Mouse (Mus musculus): ENCODE results near the gene Tubb2b. TPM values are rescaled to one million over a fixed set of nuclear protein-coding genes. Genes with fewer than 3 reads are reported as not detected.
A peak's percentile ranks its signal among the peaks of the same experiment; 100 is the strongest.

Tubb2b gene
- polyA plus RNA-seq, 1 experiment from 2014 or later: 321 TPM

DNA sequence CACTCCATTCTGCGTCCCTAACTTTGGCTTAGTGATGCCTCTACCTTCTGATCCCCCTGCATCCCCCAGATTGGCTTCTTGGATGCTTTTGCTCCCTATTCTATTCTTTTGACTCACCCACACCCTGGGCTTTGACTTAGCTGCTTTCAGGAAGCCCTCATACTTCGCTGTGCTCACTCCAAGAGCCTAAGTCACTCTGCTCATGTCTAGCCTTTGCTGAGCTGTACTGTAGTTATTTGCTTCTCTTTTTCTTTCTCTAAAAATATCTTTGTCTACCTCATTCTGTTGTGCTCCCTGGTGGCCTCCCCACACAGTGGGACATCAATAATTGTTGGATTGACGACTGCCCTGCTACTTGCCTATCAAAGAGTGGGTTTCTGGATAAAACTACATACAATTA is 17.9 kb upstream of the Tubb2b start:
- Histone ChIP-seq H3K9ac (ENCODE audit: low read length) (peak overlapping the region; percentile 74), H3K27ac (ENCODE audit: low read depth, low read length) (peak overlapping the region; percentile 99), H3K4me2 (peak overlapping the region; percentile 62), H3K9me3 (ENCODE audit: control insufficient read depth, low read length) (no peaks in the 10 kb centered on the region), H3K4me1 (ENCODE audit: control insufficient read depth, insufficient read depth, low read length) (peaks cover 33% of the 10 kb centered on the region), H3K4me3 (ENCODE audit: low read depth, low read length) (peak overlapping the region; percentile 26; the same call in 1 of the 2 replicates), H3K27me3 (ENCODE audit: control insufficient read depth, insufficient read depth, low read length) (no peaks in the 10 kb centered on the region), H3K36me3 (ENCODE audit: control insufficient read depth, insufficient read depth, low read length) (no peaks in the 10 kb centered on the region)
- 50% methylated on average over 3 of the region's 3 CpGs for WGBS
- ATAC-seq (ENCODE audit: low FRiP score): no peak
- peak; percentile 85 for DNase-seq (ENCODE audit: low spot score, missing footprints)

DNA sequence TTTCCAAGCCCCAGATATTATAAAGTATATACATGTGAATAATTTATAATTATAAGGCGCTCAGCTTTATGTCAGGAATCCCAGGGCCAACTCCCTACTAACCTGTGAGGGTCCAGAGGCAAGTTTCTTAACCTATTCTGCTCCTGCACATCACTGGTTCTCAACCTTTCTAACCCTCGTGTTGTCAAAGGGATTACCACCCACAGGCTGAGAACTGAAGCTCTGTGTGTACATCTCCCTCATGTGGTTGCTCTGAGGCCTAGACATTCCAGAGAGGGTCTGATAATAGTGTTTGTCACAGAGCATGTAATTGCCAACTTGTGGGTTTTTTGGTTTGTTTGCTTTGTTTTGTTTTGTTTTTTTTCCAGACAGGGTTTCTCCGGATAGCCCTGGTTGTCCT is 16.6 kb upstream of the Tubb2b start:
- no peak overlapping the region for H3K4me3 ChIP-seq (ENCODE audit: low read depth, low read length)
- WGBS: 60% methylated on average over 3 of the region's 3 CpGs
- no peaks in the 10 kb centered on the region for H3K9me3 ChIP-seq (ENCODE audit: control insufficient read depth, low read length)
- H3K9ac ChIP-seq (ENCODE audit: low read length): no peak overlapping the region
- no peaks in the 10 kb centered on the region for H3K27me3 ChIP-seq (ENCODE audit: control insufficient read depth, insufficient read depth, low read length)
- peaks cover 33% of the 10 kb centered on the region for H3K4me1 ChIP-seq (ENCODE audit: control insufficient read depth, insufficient read depth, low read length)
- H3K27ac ChIP-seq (ENCODE audit: low read depth, low read length): no peak overlapping the region; the same call in 1 of the 2 replicates
- no peaks in the 10 kb centered on the region for H3K36me3 ChIP-seq (ENCODE audit: control insufficient read depth, insufficient read depth, low read length)
- DNase-seq (ENCODE audit: low spot score, missing footprints) (peak; percentile 84), ATAC-seq (ENCODE audit: low FRiP score) (no peak)
- H3K4me2 ChIP-seq: no peak overlapping the region

DNA sequence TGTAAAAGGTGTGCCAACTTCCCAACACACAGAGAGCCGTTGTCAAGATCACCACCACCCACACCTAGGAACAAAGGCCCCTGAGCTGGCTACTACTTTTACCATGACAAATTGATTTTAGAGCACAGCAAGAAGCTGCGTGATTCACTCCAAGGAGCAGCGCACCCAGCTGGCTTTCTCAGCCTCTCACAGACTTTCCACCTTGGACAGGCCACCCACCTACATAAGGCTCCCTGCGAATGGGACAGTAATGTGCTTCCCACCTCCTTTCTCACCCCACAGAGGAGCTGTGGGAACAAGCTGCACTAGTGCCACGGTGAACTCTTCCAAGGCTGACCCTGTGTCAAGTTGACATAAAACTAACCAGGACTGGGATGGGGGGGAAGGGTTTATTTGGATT is 13.1 kb upstream of the Tubb2b start:
- no peak overlapping the region for H3K9ac ChIP-seq (ENCODE audit: low read length)
- H3K27me3 ChIP-seq (ENCODE audit: control insufficient read depth, insufficient read depth, low read length): no peaks in the 10 kb centered on the region
- no peak overlapping the region for H3K4me2 ChIP-seq
- ATAC-seq (ENCODE audit: low FRiP score): peak; percentile 36; the same call in 1 of the 2 replicates
- WGBS: 40% methylated on average over 5 of the region's 5 CpGs
- H3K36me3 ChIP-seq (ENCODE audit: control insufficient read depth, insufficient read depth, low read length): no peaks in the 10 kb centered on the region
- H3K9me3 ChIP-seq (ENCODE audit: control insufficient read depth, low read length): no peaks in the 10 kb centered on the region
- H3K27ac ChIP-seq (ENCODE audit: low read depth, low read length): no peak overlapping the region
- peaks cover 13% of the 10 kb centered on the region for H3K4me1 ChIP-seq (ENCODE audit: control insufficient read depth, insufficient read depth, low read length)
- H3K4me3 ChIP-seq (ENCODE audit: low read depth, low read length): no peak overlapping the region
- DNase-seq (ENCODE audit: low spot score, missing footprints): no peak

DNA sequence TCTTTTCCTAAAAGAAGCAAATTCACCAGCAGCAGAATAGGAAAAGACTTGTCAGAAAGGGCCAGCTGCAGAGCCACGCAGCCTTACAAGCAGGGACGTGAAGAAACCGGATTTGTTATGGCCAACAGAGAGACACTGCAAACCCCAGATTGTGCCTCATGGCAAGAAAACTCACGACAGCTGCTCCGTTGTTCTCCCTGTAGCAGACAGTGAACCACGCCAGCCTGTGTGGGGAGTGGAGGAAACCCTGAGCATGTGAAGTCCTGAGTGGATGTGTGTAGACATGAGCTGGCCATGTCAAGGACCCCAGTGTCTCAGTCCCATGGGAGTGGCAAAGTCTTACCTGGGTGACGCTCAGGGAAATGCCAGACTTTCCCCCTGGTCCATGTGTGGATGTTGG is 6.3 kb upstream of the Tubb2b start:
- H3K4me2 ChIP-seq: no peak overlapping the region
- H3K27me3 ChIP-seq (ENCODE audit: control insufficient read depth, insufficient read depth, low read length): no peaks in the 10 kb centered on the region
- no peaks in the 10 kb centered on the region for H3K36me3 ChIP-seq (ENCODE audit: control insufficient read depth, insufficient read depth, low read length)
- H3K4me1 ChIP-seq (ENCODE audit: control insufficient read depth, insufficient read depth, low read length): peaks cover 20% of the 10 kb centered on the region
- peak overlapping the region; percentile 22; the same call in 1 of the 2 replicates for H3K9ac ChIP-seq (ENCODE audit: low read length)
- ATAC-seq (ENCODE audit: low FRiP score) (no peak), DNase-seq (ENCODE audit: low spot score, missing footprints) (no peak)
- H3K4me3 ChIP-seq (ENCODE audit: low read depth, low read length): no peak overlapping the region
- H3K9me3 ChIP-seq (ENCODE audit: control insufficient read depth, low read length): no peaks in the 10 kb centered on the region
- WGBS: 74% methylated on average over 7 of the region's 7 CpGs
- H3K27ac ChIP-seq (ENCODE audit: low read depth, low read length): peak overlapping the region; percentile 20; the same call in 1 of the 2 replicates

DNA sequence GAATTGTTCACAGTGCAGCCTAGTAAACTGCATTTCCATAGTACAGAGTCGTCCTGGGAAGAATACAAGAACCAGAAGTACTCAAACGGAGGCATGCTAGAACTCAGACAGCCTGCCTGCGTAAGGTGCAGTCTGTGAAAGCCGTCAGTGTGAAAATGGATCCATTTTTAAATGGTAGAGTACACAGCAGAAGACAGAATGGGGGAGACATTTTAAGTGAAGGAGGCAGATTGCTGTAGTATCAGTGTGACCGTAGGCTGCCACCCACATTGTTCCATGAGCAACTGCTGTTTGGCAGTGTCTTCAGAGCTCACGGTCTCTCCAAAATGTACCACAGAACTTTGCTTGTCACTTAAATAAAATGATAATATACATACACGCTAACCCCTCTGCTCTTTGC is 4.0 kb upstream of the Tubb2b start:
- Histone ChIP-seq H3K9ac (ENCODE audit: low read length) (peak overlapping the region; percentile 85), H3K4me2 (peak overlapping the region; percentile 96), H3K4me3 (ENCODE audit: low read depth, low read length) (peak overlapping the region; percentile 95), H3K27me3 (ENCODE audit: control insufficient read depth, insufficient read depth, low read length) (no peaks in the 10 kb centered on the region), H3K4me1 (ENCODE audit: control insufficient read depth, insufficient read depth, low read length) (peaks cover 24% of the 10 kb centered on the region), H3K36me3 (ENCODE audit: control insufficient read depth, insufficient read depth, low read length) (no peaks in the 10 kb centered on the region), H3K27ac (ENCODE audit: low read depth, low read length) (peak overlapping the region; percentile 100), H3K9me3 (ENCODE audit: control insufficient read depth, low read length) (no peaks in the 10 kb centered on the region)
- DNase-seq (ENCODE audit: low spot score, missing footprints): peak; percentile 89
- WGBS: 25% methylated on average over 7 of the region's 7 CpGs
- ATAC-seq (ENCODE audit: low FRiP score): no peak

DNA sequence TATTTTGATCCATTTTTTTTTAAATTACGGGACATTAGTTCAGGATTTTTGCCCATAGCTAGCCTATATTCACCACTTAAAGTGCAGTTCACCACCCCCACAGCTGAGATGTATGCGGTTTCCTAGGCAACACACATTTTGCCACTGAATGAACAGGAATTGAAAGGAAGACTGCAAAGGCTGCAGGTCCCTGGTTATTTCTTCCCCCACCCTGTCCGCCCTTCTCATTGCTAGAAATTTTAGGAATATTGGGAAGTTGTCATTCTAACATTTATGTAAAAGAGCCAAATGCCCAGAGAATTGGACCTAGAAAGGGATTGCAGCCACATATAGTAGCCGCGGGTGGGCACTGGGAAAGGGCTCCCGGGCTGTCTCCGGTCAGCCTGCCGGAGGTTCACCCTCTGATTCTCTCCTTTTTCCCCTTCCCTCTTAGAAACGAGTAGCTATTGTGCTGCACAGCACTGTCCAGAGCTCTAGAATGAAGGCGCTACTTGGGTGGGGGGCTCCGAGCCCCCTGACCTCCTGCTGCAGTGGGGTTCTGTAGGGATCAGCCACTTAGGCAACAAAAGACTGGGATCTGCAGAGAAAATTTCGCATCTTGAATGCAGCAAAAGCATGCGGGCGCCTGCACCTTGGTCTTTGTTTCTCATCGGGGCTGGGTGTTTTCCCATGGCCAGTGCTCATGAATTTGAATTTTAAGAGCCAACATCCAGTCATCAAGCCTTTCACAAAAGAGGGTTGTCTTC is 3.2 kb upstream of the Tubb2b start:
- Histone ChIP-seq H3K36me3 (ENCODE audit: control insufficient read depth, insufficient read depth, low read length) (no peaks in the 10 kb centered on the region), H3K4me1 (ENCODE audit: control insufficient read depth, insufficient read depth, low read length) (peaks cover 27% of the 10 kb centered on the region), H3K9ac (ENCODE audit: low read length) (peak overlapping the region; percentile 85), H3K27me3 (ENCODE audit: control insufficient read depth, insufficient read depth, low read length) (no peaks in the 10 kb centered on the region), H3K9me3 (ENCODE audit: control insufficient read depth, low read length) (no peaks in the 10 kb centered on the region), H3K4me3 (ENCODE audit: low read depth, low read length) (peak overlapping the region; percentile 95), H3K27ac (ENCODE audit: low read depth, low read length) (peak overlapping the region; percentile 100), H3K4me2 (peak overlapping the region; percentile 96)
- peak; percentile 98 for DNase-seq (ENCODE audit: low spot score, missing footprints)
- WGBS: 2% methylated on average over 15 of the region's 15 CpGs
- peak; percentile 31 for ATAC-seq (ENCODE audit: low FRiP score)

DNA sequence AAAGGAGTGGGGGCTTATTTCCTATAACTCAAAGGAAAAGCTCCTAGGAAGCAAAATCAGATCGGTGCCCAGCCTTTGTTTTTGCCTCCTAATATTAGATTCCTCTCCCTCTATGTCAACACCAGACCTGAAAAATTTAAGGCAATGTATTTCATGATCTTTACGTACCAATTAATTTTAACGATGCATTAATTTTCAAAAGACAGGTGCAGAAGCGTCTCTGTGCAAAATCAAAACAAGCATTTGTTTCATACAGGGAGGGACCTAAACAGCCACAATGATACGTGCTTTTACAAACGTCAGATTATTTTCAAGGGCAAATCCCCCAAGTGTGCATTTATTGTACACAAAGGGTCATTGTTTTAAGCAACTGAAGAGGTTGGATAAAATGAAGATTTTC is 2.6 kb upstream of the Tubb2b start:
- ATAC-seq (ENCODE audit: low FRiP score) (no peak), DNase-seq (ENCODE audit: low spot score, missing footprints) (peak; percentile 91)
- WGBS: 9% methylated on average over 6 of the region's 6 CpGs
- Histone ChIP-seq H3K9ac (ENCODE audit: low read length) (peak overlapping the region; percentile 85), H3K4me3 (ENCODE audit: low read depth, low read length) (peak overlapping the region; percentile 95), H3K9me3 (ENCODE audit: control insufficient read depth, low read length) (no peaks in the 10 kb centered on the region), H3K4me2 (peak overlapping the region; percentile 96), H3K4me1 (ENCODE audit: control insufficient read depth, insufficient read depth, low read length) (peaks cover 27% of the 10 kb centered on the region), H3K27ac (ENCODE audit: low read depth, low read length) (peak overlapping the region; percentile 100), H3K36me3 (ENCODE audit: control insufficient read depth, insufficient read depth, low read length) (no peaks in the 10 kb centered on the region), H3K27me3 (ENCODE audit: control insufficient read depth, insufficient read depth, low read length) (no peaks in the 10 kb centered on the region)

DNA sequence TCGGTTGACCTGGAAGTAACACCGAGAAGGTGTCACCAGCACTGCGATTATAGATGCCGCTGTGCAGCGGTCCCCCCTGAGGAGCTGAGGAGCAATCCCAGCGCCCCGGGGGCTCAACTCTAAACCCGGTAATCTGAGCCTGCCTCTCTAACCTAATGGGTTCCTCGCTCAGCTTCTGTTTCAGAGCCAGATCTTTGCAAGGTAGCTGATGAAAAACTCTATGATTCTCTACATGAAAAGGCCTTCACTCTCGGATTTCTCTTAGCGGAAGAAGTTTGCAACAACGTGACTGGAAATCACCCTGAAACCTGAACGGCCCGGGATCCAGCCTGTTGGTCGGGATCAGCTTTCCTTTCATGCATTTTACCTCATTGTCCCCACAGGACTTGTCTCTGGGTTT is 2.0 kb upstream of the Tubb2b start:
- WGBS: under 1% methylated on average over 15 of the region's 15 CpGs
- H3K4me2 ChIP-seq: peak overlapping the region; percentile 96
- H3K9me3 ChIP-seq (ENCODE audit: control insufficient read depth, low read length): no peaks in the 10 kb centered on the region
- peak overlapping the region; percentile 85 for H3K9ac ChIP-seq (ENCODE audit: low read length)
- H3K4me1 ChIP-seq (ENCODE audit: control insufficient read depth, insufficient read depth, low read length): peaks cover 27% of the 10 kb centered on the region
- H3K36me3 ChIP-seq (ENCODE audit: control insufficient read depth, insufficient read depth, low read length): no peaks in the 10 kb centered on the region
- H3K27me3 ChIP-seq (ENCODE audit: control insufficient read depth, insufficient read depth, low read length): no peaks in the 10 kb centered on the region
- H3K4me3 ChIP-seq (ENCODE audit: low read depth, low read length): peak overlapping the region; percentile 95
- ATAC-seq (ENCODE audit: low FRiP score) (no peak), DNase-seq (ENCODE audit: low spot score, missing footprints) (peak; percentile 94)
- peak overlapping the region; percentile 100 for H3K27ac ChIP-seq (ENCODE audit: low read depth, low read length)

DNA sequence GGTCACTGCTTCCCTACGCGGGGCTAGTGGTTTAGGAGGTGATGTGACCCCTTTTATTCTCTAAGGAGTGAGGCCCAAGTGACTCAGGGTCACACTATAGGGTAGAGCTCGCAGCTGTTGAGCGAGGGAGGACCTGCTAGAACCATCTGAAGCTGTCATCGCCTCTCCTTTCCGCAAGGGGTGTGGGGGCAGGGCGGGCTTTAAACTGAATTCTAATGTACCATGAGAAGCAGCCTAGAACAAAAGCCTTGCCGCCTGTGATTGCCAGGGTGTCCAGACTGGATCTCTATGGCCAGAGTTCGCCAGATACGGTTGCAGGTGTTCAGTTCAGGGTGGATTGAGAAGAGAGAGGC is 1.4 kb upstream of the Tubb2b start:
- H3K36me3 ChIP-seq (ENCODE audit: control insufficient read depth, insufficient read depth, low read length): no peaks in the 10 kb centered on the region; the same call in 1 of the 2 replicates
- no peaks in the 10 kb centered on the region for H3K9me3 ChIP-seq (ENCODE audit: control insufficient read depth, low read length)
- H3K4me2 ChIP-seq: peak overlapping the region; percentile 96
- H3K4me3 ChIP-seq (ENCODE audit: low read depth, low read length): peak overlapping the region; percentile 95
- no peak for DNase-seq (ENCODE audit: low spot score, missing footprints)
- H3K4me1 ChIP-seq (ENCODE audit: control insufficient read depth, insufficient read depth, low read length): peaks cover 23% of the 10 kb centered on the region
- no peaks in the 10 kb centered on the region for H3K27me3 ChIP-seq (ENCODE audit: control insufficient read depth, insufficient read depth, low read length)
- peak overlapping the region; percentile 100 for H3K27ac ChIP-seq (ENCODE audit: low read depth, low read length)
- WGBS: under 1% methylated on average over 10 of the region's 10 CpGs
- ATAC-seq (ENCODE audit: low FRiP score): peak; percentile 59
- H3K9ac ChIP-seq (ENCODE audit: low read length): peak overlapping the region; percentile 85
